Mouse (Mus musculus): Measurements from ENCODE around the gene Pom121.

The Pom121 gene

DNA sequence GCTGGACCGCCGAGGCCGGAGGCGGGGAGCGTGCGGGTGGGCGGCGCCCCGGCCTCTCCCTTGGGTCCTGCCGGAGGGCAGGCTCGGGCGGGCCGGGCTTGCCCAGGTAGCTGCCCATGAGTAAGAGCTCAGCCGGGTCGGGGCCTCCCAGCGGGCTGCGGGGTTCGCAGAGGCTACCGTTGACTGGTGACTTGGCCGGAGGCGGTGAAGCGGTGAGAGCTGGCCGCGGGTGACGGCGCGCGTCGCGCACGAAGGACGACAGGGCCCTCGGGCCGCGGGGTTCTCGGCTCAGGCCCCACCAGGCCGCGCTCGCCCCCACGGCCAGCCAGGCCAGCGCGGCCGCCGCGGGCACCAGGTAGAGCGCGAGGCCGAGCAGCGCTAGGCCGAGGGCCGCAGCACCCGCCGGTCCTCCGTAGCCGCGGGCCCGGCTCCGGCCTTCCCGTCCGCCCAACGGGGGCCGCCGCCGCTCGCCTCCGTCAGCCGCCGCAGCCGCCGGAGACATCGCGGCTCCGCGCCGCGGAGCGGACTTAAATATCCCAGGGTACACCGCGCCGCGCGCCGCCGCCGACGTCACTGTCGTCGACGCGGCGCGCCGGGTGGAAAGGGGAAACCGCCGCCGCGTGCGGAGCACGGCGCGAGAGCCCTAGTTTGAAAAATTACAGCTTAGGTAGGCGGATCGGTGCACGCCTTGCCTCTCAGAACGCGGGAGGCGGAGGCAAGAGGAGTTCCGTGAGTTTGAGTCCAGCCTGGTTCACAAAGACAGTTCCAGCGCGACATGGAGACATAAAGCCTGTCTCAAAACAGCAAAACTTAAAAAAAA lies at the start of gene Pom121:
TSS of gene Pom121 (minus strand) at position 543 of the 820 bp plus-strand sequence.
- in situ Hi-C loops (cut with MboI, MseI): no loop called here

GRCm38 (mm10) chr5:135442430-135442829 lies 48.1 kb upstream of the Pom121 start:
- in situ Hi-C loops (cut with MboI, MseI): no loop called here

DNA sequence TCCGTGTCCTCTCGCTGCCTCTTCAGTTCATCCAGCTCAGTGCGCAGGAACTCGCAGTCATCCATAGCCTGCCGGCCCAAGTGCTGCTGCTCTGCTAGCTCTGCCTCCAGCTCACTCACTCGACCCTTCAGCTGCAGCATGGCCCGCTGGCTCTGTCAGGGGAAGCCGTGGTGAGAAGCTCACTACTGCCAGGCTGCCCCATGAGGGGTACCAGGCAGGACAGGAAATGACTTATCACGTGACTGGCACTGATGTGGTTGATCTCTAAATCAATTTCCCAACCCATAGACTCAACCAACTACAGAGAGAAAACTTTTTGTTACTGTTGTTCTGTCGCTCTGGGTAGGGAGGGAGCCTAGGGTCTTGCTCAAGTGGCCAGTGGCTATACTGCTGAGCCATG lies 40.7 kb upstream of the Pom121 start:
- in situ Hi-C loops (cut with MboI, MseI): loop anchor here (10.0 kb wide), 1 partner anchor 150 kb away; no protein-coding TSS in a partner anchor

DNA sequence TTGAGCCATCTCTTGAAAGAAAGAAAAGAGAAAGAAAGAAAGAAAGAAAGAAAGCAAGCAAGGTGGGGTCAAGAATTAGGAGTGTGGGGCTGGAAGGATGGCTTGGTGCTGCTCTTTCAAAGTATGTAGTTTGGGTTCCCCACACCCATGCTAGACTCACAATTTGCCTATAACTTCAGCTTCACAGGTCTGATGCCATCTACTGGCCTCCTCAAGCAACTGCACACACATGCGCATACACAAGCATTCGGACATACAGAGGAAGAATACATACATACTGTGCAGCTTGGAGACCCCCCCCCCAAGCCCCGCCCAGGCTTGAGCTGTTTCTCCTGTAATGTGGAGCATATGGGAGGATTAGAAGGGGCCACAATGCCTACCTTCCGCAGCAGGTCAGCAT lies 39.5 kb upstream of the Pom121 start:
- in situ Hi-C loops (cut with MboI, MseI): loop anchor here (10.0 kb wide), 1 partner anchor 151 kb away; no protein-coding TSS in a partner anchor

- in situ Hi-C loops (cut with MboI, MseI): loop anchor here (10.0 kb wide), 1 partner anchor 154 kb away; no protein-coding TSS in a partner anchor
Observed at GRCm38 (mm10) chr5:135431111-135431510, 36.8 kb upstream of the Pom121 start.

GRCm38 (mm10) chr5:135428786-135429185 lies 34.4 kb upstream of the Pom121 start:
- in situ Hi-C loops (cut with MboI, MseI): no loop called here

DNA sequence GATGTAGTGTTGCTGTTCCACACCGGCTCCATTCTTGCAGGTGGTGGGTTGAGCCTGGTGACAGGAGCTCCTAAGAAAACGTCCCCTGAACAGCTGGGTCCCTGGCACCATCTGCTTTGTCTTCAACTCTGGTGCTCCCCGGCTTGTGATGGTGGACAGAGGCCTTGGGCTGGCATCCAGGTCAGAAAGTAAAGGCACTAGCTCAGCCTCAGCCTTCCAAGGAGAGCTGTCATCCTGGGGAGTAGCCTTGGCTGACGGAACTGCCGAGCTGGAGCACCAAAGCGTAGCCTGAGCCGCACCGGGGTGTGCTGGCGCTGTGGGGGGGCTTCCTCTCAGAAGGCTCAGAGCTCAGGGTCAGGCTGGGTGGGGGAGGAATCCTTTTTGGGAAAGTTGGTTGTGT lies 15.9 kb upstream of the Pom121 start:
- in situ Hi-C loops (cut with MboI, MseI): no loop called here

DNA sequence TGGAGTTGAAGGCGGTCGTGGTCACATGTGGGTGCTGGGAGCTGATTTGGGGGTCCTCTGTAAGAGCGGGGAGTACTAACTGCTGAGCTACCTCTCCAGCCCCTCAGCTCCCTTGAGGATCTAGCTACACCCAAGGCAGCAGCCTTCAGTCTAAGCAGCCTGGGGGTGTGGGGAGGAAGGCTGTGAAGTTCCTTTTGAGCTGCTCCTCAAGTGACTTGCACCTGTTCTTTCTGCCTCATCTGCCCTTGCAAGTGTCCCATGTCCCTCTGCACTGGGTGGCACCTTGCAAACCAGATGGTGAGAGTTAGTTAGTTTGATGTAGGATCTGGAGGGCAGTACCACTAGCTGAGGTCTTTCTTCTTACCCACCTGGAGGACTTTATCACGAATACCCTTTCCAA lies 13.8 kb upstream of the Pom121 start:
- in situ Hi-C loops (cut with MboI, MseI): no loop called here

- in situ Hi-C loops (cut with MboI, MseI): no loop called here
Observed at GRCm38 (mm10) chr5:135405437-135405836, 11.1 kb upstream of the Pom121 start.

GRCm38 (mm10) chr5:135404623-135405022 lies 10.3 kb upstream of the Pom121 start:
- in situ Hi-C loops (cut with MboI, MseI): no loop called here

DNA sequence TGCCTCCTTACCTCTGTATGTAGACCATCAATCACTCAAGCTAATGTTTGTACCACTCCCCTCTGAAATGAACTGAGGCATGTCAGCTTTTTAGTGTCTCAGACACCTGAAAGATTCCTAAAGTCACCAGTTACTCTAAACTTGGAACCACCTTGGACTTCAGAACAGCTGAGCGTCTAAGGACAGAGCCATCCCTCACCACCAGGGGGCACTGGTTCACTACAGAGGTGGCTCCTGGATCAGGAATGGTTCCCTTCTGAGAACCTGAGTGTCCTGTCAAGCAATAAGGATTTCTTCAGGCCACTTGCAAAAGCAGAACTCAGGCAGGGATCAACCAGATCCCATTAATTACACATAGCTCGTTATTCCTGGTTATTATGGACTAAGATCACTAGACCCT lies 5.9 kb upstream of the Pom121 start:
- in situ Hi-C loops (cut with MboI, MseI): no loop called here

DNA sequence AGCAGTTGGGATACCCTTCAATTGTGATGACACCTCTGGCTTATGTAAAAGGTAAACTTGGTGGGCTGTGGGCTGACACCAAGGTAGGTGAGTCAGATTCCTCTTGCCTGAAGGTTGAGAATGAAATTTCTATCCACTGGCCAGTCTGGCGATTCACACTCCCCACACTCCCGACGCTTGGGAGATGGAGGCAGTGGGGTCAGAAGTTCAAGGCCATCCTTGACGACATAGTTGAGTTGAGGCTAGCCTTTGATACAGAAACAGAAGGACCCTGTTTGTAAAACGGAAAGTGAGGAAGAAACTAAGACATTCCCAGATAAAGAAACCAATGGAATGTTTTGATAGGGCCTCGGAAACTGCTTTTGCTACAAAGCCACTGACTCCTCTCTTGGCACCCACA lies 5.0 kb upstream of the Pom121 start:
- in situ Hi-C loops (cut with MboI, MseI): no loop called here

GRCm38 (mm10) chr5:135395826-135396225 lies 1.5 kb upstream of the Pom121 start:
- in situ Hi-C loops (cut with MboI, MseI): no loop called here

- in situ Hi-C loops (cut with MboI, MseI): no loop called here
Observed at GRCm38 (mm10) chr5:135383771-135384170, 10.6 kb downstream of the Pom121 start.

- in situ Hi-C loops (cut with MboI, MseI): no loop called here
Observed at GRCm38 (mm10) chr5:135382746-135383145, 11.6 kb downstream of the Pom121 start.

DNA sequence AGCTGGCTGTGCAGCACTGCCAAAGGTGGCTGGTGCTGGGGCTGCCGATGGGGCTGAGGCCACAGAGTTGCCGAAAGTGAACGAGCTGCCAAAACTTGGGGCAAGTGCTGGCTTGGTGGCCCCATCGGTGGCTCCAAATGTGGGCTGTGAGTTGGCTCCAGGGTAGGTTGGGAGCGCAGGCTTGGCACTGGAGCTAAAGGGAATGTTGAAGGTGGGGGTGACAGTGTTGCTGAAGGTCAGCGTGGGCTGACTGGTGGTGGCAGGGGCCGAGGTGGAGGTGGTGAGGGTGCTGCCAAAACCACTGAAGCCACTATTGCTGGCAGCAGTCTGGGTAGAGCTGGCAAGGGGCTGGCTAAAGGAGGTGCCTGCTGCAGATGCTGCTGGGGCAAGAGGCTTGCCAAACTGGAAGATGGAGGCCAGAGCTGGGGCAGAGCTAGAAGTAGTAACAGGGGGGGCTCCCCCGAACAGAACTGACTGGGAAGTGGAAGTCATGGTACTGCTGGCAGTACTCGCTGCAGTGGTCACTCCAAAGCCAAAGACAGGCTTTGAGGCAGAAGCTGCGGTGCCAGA lies 12.9 kb downstream of the Pom121 start:
- in situ Hi-C loops (cut with MboI, MseI): no loop called here

DNA sequence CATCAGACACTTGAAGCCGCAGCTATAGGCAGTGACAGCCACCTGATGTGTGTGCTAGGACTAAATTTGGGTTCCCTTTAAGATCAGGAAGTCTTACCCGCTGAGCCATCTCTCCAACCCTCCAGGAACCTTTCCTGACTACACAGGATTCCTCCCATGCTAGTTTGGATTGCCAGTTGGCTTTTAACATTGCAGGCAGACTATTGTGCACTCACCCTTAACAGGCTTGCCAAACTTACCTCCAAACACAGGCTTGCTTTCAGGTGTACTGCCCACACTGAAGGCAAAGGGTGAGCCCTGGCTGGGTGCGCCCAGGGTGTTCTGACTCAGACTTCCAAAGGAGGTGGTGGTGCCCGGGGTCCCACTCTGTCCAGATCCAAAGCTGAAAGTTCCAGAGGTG lies 13.7 kb downstream of the Pom121 start:
- in situ Hi-C loops (cut with MboI, MseI): no loop called here

DNA sequence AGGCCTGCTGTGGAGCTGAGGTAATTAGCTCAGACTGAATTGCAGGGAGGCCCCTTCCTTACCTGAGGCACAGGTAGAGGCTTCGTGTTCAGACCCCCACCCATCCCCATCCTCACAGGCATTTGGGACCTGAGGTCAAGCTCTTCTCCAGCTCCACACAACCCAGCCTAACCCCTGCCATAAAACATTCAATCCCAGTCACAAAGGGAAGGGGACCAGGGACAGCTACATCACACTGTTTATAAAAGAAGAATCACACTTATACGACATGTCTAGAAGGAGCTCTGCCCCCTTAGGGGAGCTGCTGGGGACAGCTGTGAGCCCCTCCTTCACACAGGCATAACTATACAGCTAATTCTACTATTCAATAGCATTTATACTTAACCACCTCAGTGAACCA lies 18.0 kb downstream of the Pom121 start:
- in situ Hi-C loops (cut with MboI, MseI): no loop called here

DNA sequence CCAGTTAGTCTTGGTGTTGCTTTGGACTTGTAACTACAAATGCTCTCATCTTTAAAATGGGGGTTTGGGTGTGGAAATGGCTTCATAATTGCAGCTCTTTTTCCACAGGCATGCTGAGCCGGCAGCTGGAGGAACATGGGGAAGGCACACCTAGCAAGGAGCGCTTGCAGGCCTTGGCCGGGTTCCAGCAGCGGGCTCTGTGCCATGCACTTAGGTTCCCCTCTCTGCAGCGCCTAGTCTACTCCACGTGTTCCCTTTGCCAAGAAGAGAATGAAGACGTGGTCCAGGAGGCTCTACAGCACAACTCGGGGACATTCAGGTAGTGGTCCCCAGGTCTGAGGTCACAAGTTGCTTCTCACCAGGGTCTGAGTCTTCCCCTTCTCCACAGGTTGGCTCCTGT lies 19.2 kb downstream of the Pom121 start:
- in situ Hi-C loops (cut with MboI, MseI): no loop called here

DNA sequence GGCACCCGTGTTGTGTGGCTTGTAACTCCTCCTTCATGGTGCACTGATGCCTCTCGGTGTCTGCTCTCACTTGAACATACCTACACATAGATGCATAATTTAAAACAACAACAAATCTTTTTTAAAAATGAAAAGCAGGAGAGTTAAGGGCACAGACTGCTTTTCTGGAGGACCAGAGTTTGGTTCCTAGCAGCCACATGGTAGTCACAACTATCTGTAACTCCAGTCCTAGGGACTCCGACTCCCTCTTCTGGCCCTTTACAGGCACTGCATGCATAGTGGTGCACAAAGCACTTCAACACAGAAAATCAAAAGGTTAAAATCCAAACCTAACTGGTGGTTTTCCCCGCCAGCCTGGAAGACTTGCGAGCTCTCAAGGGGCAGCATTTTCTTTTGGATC lies 20.7 kb downstream of the Pom121 start:
- in situ Hi-C loops (cut with MboI, MseI): no loop called here

GRCm38 (mm10) chr5:135371195-135371594 lies 23.2 kb downstream of the Pom121 start:
- in situ Hi-C loops (cut with MboI, MseI): no loop called here

GRCm38 (mm10) chr5:135369787-135370654 lies 24.3 kb downstream of the Pom121 start, which contains the start of gene Nsun5:
Gene Nsun5, plus strand, starts transcription at chr5:135369953.
- in situ Hi-C loops (cut with MboI, MseI): no loop called here

Data from T-helper 1 cell (primary cell).